Comparison of ENCODE assay signal across 8 mouse cellular contexts in genomic region chr6:146634759-146635606, GRCm38 (mm10). TPM values are rescaled to one million over a fixed set of nuclear protein-coding genes. Genes with fewer than 3 reads are reported as not detected.
DNase-seq lines count a peak whose midpoint lies in the region; ATAC-seq and TF ChIP-seq lines count a peak whose summit lies in the region.

No protein-coding gene starts in this region.

- WGBS in heart, embryonic 15.5 days, result 53% methylated on average over 4 of the region's 4 CpGs
- WGBS in hindbrain, embryonic 15.5 days, result 62% methylated on average over 4 of the region's 4 CpGs
- 61% methylated on average over 4 of the region's 4 CpGs for WGBS in midbrain, postnatal 0 days

- peak overlapping the region; percentile 76 for H3K4me2 ChIP-seq in heart, embryonic 15.5 days
- peak overlapping the region; percentile 70 for H3K4me2 ChIP-seq in hindbrain, embryonic 15.5 days
- H3K4me2 ChIP-seq in midbrain, postnatal 0 days (ENCODE audit: low read depth, low read length, poor library complexity, severe bottlenecking), result peak overlapping the region; percentile 60

- H3K4me3 ChIP-seq in heart, embryonic 15.5 days, result peak overlapping the region; percentile 79
- H3K4me3 ChIP-seq in MEL (ENCODE audit: control insufficient read depth in 1 of 2, insufficient read depth in 1 of 2, low read depth in 2 of 2, low read length in 2 of 2), result peak overlapping the region; percentile 46 to 48
- H3K4me3 ChIP-seq in hindbrain, embryonic 15.5 days, result peak overlapping the region; percentile 88
- H3K4me3 ChIP-seq in midbrain, postnatal 0 days (ENCODE audit: low read depth, low read length), result peak overlapping the region; percentile 56; the same call in 1 of the 2 replicates

- intact Hi-C loops in heart, postnatal 25 days (cut with DNase I), result no loop called here

- no peak for DNase-seq in heart, postnatal 25 days (ENCODE audit: low spot score)
- DNase-seq in MEL (ENCODE audit: low read depth, low spot score), result peak; percentile 56
- no peak for DNase-seq in midbrain, postnatal 0 days (ENCODE audit: low spot score)
- DNase-seq in cerebellum, adult 9-10 months, result no peak
- no peak for DNase-seq in cerebellum, adult 9-11 months
- no peak for DNase-seq in frontal cortex, postnatal 36 days (ENCODE audit: low spot score in 2 of 2)

- H3K36me3 ChIP-seq in heart, embryonic 15.5 days, result no peaks in the 10 kb centered on the region
- peaks cover 0 to 22% of the 10 kb centered on the region in 2 experiments; a peak in 2 of 4 replicates for H3K36me3 ChIP-seq in MEL (ENCODE audit: control insufficient read depth in 1 of 2, insufficient read depth in 2 of 2, low read length in 2 of 2)
- H3K36me3 ChIP-seq in hindbrain, embryonic 15.5 days, result no peaks in the 10 kb centered on the region
- H3K36me3 ChIP-seq in midbrain, postnatal 0 days (ENCODE audit: insufficient read depth, low read length), result no peaks in the 10 kb centered on the region

- H3K27me3 ChIP-seq in heart, embryonic 15.5 days, result no peaks in the 10 kb centered on the region
- no peaks in the 10 kb centered on the region for H3K27me3 ChIP-seq in MEL (ENCODE audit: control insufficient read depth in 1 of 2, insufficient read depth in 2 of 2, low read length in 2 of 2)
- no peaks in the 10 kb centered on the region for H3K27me3 ChIP-seq in hindbrain, embryonic 15.5 days
- no peaks in the 10 kb centered on the region for H3K27me3 ChIP-seq in midbrain, postnatal 0 days (ENCODE audit: insufficient read depth, low read length)

- no peak overlapping the region for H3K9ac ChIP-seq in heart, embryonic 15.5 days
- peak overlapping the region; percentile 44 for H3K9ac ChIP-seq in MEL (ENCODE audit: control insufficient read depth, low read depth, low read length, poor library complexity, severe bottlenecking)
- no peak overlapping the region for H3K9ac ChIP-seq in hindbrain, embryonic 15.5 days
- H3K9ac ChIP-seq in midbrain, postnatal 0 days (replicated peaks; ENCODE audit: low read length, poor library complexity, severe bottlenecking), result no peak overlapping the region

- no peak for TF ChIP-seq POLR2A in MEL (IDR thresholded peaks at IDR 0.05; ENCODE audit: control insufficient read depth in 1 of 2, insufficient read depth in 1 of 2, low read depth in 1 of 2, low read length in 2 of 2, poor library complexity in 1 of 2)

- TF ChIP-seq EP300 in MEL (IDR thresholded peaks at IDR 0.05; ENCODE audit: low read depth in 1 of 2, low read length in 2 of 2), result no peak

- ATAC-seq in heart, embryonic 15.5 days (replicated peaks; ENCODE audit: insufficient number of reproducible peaks, insufficient read depth, low FRiP score, low read depth), result no peak
- ATAC-seq in hindbrain, embryonic 15.5 days (ENCODE audit: low FRiP score, low read depth), result no peak
- ATAC-seq in midbrain, postnatal 0 days (ENCODE audit: low FRiP score), result no peak

- TF ChIP-seq CTCF in MEL (IDR thresholded peaks at IDR 0.05 in 2 of 3, conservative IDR thresholded peaks at IDR 0.05 in 1 of 3; ENCODE audit: control insufficient read depth in 1 of 3, insufficient read depth in 1 of 3, low read depth in 2 of 3, low read length in 3 of 3, poor library complexity in 1 of 3, severe bottlenecking in 1 of 3), result no peak
- TF ChIP-seq CTCF in midbrain, postnatal 0 days (IDR thresholded peaks at IDR 0.05), result no peak

- H3K9me3 ChIP-seq in heart, embryonic 15.5 days (replicated peaks), result no peaks in the 10 kb centered on the region
- H3K9me3 ChIP-seq in MEL (replicated peaks; ENCODE audit: insufficient read depth, low read length), result no peaks in the 10 kb centered on the region
- H3K9me3 ChIP-seq in hindbrain, embryonic 15.5 days, result no peaks in the 10 kb centered on the region
- H3K9me3 ChIP-seq in midbrain, postnatal 0 days (ENCODE audit: low read length), result no peaks in the 10 kb centered on the region

- TF ChIP-seq RAD21 in MEL (IDR thresholded peaks at IDR 0.05; ENCODE audit: low read depth, low read length), result no peak

- peaks cover 10% of the 10 kb centered on the region; the same call in 1 of the 2 replicates for H3K79me2 ChIP-seq in MEL (ENCODE audit: control insufficient read depth, insufficient read depth, low read length, poor library complexity)

- H3K4me1 ChIP-seq in heart, embryonic 15.5 days (replicated peaks), result peaks cover 28% of the 10 kb centered on the region
- H3K4me1 ChIP-seq in MEL (ENCODE audit: control insufficient read depth in 1 of 2, insufficient read depth in 2 of 2, low read length in 2 of 2), result peaks cover 12 to 30% of the 10 kb centered on the region in 2 experiments
- peaks cover 19% of the 10 kb centered on the region for H3K4me1 ChIP-seq in hindbrain, embryonic 15.5 days (replicated peaks)
- H3K4me1 ChIP-seq in midbrain, postnatal 0 days (ENCODE audit: insufficient read depth, low read length), result peaks cover 3% of the 10 kb centered on the region; the same call in 1 of the 2 replicates

- H3K27ac ChIP-seq in heart, embryonic 15.5 days, result peak overlapping the region; percentile 91
- peak overlapping the region; percentile 47 for H3K27ac ChIP-seq in MEL (ENCODE audit: control insufficient read depth, low read depth, low read length)
- H3K27ac ChIP-seq in hindbrain, embryonic 15.5 days (replicated peaks), result peak overlapping the region; percentile 86; the same call in 1 of the 2 replicates
- H3K27ac ChIP-seq in midbrain, postnatal 0 days (ENCODE audit: low read depth, low read length), result peak overlapping the region; percentile 84; the same call in 1 of the 2 replicates

TF ChIP-seq in MEL, 35 proteins besides CTCF, POLR2A, EP300 and RAD21:
- TF ChIP-seq BHLHE40 (IDR thresholded peaks at IDR 0.05; ENCODE audit: borderline replicate concordance, low read depth, low read length) (no peak), MAX (IDR thresholded peaks at IDR 0.05; ENCODE audit: low read length) (no peak), ZNF384 (IDR thresholded peaks at IDR 0.05; ENCODE audit: low read depth, low read length) (peak; percentile 70), HCFC1 (IDR thresholded peaks at IDR 0.05; ENCODE audit: low read depth, low read length) (0 out of 2 replicates have a peak, but pooled peaks have one; percentile 18)

RNA-seq across cellular contexts. Expression of gene Med21, which starts 7.4 kb away (rescaled TPM):
- 135 and 140 TPM in 2 replicates for polyA plus RNA-seq in heart, embryonic 15.5 days (2015; fragmentation: Nextera tagmentation; extraction: Ambion mirVana)
- 10 to 100 TPM; 46.8 to 52.4 TPM for total RNA-seq in heart, postnatal 25 days (2021)
- total RNA-seq in MEL (2012; rRNA removed), result 79.5 and 83.7 TPM in 2 replicates
- 10 to 100 TPM in 1 of 2 experiments, not detected in 1; 56.7 TPM for polyA plus RNA-seq in MEL (2012; ENCODE audit: insufficient read depth in 1 of 2, insufficient read length in 2 of 2, low read depth in 1 of 2, low replicate concordance in 2 of 2, missing spikeins in 1 of 2)
- 113 and 118 TPM in 2 replicates for polyA plus RNA-seq in hindbrain, embryonic 15.5 days (2015; fragmentation: Nextera tagmentation; extraction: Ambion mirVana)
- total RNA-seq in midbrain, postnatal 0 days (2014; rRNA removed), result 34.6 and 50.9 TPM in 2 replicates
- 101 and 106 TPM in 2 replicates for polyA plus RNA-seq in midbrain, postnatal 0 days (2015; fragmentation: Nextera tagmentation; extraction: Ambion mirVana)

RNA-seq across cellular contexts. Expression of gene Tm7sf3, which starts 7.6 kb away (rescaled TPM):
- polyA plus RNA-seq in heart, embryonic 15.5 days (2015; fragmentation: Nextera tagmentation; extraction: Ambion mirVana), result 32.8 and 38.6 TPM in 2 replicates
- total RNA-seq in heart, postnatal 25 days (2021), result 10 to 100 TPM; 14.8 to 16.2 TPM
- total RNA-seq in MEL (2012; rRNA removed), result 18.0 and 18.3 TPM in 2 replicates
- 10 to 100 TPM in 1 of 2 experiments, not detected in 1; 27.1 TPM for polyA plus RNA-seq in MEL (2012; ENCODE audit: insufficient read depth in 1 of 2, insufficient read length in 2 of 2, low read depth in 1 of 2, low replicate concordance in 2 of 2, missing spikeins in 1 of 2)
- polyA plus RNA-seq in hindbrain, embryonic 15.5 days (2015; fragmentation: Nextera tagmentation; extraction: Ambion mirVana), result 28.0 and 30.7 TPM in 2 replicates
- total RNA-seq in midbrain, postnatal 0 days (2014; rRNA removed), result 44.3 and 49.8 TPM in 2 replicates
- polyA plus RNA-seq in midbrain, postnatal 0 days (2015; fragmentation: Nextera tagmentation; extraction: Ambion mirVana), result 36.3 and 38.3 TPM in 2 replicates

RNA-seq across cellular contexts. Expression of gene Ints13, which starts 57.3 kb away (rescaled TPM):
- polyA plus RNA-seq in heart, embryonic 15.5 days (2015; fragmentation: Nextera tagmentation; extraction: Ambion mirVana), result 47.0 and 49.4 TPM in 2 replicates
- total RNA-seq in heart, postnatal 25 days (2021), result 10 to 100 TPM; 20.7 to 21.3 TPM
- 65.0 and 70.2 TPM in 2 replicates for total RNA-seq in MEL (2012; rRNA removed)
- 10 to 100 TPM in 1 of 2 experiments, not detected in 1; 63.5 TPM for polyA plus RNA-seq in MEL (2012; ENCODE audit: insufficient read depth in 1 of 2, insufficient read length in 2 of 2, low read depth in 1 of 2, low replicate concordance in 2 of 2, missing spikeins in 1 of 2)
- 43.9 and 47.3 TPM in 2 replicates for polyA plus RNA-seq in hindbrain, embryonic 15.5 days (2015; fragmentation: Nextera tagmentation; extraction: Ambion mirVana)
- total RNA-seq in midbrain, postnatal 0 days (2014; rRNA removed), result 20.8 and 36.2 TPM in 2 replicates
- 18.1 and 18.4 TPM in 2 replicates for polyA plus RNA-seq in midbrain, postnatal 0 days (2015; fragmentation: Nextera tagmentation; extraction: Ambion mirVana)

RNA-seq across cellular contexts. Expression of gene Fgfr1op2, which starts 58.0 kb away (rescaled TPM):
- 77.7 and 88.3 TPM in 2 replicates for polyA plus RNA-seq in heart, embryonic 15.5 days (2015; fragmentation: Nextera tagmentation; extraction: Ambion mirVana)
- 10 to 100 TPM; 65.2 to 67.2 TPM for total RNA-seq in heart, postnatal 25 days (2021)
- 61.7 and 70.4 TPM in 2 replicates for total RNA-seq in MEL (2012; rRNA removed)
- polyA plus RNA-seq in MEL (2012; ENCODE audit: insufficient read depth in 1 of 2, insufficient read length in 2 of 2, low read depth in 1 of 2, low replicate concordance in 2 of 2, missing spikeins in 1 of 2), result 10 to 100 TPM in 1 of 2 experiments, not detected in 1; 93.6 TPM
- 38.5 and 40.6 TPM in 2 replicates for polyA plus RNA-seq in hindbrain, embryonic 15.5 days (2015; fragmentation: Nextera tagmentation; extraction: Ambion mirVana)
- 20.9 and 24.6 TPM in 2 replicates for total RNA-seq in midbrain, postnatal 0 days (2014; rRNA removed)
- polyA plus RNA-seq in midbrain, postnatal 0 days (2015; fragmentation: Nextera tagmentation; extraction: Ambion mirVana), result 33.4 and 37.7 TPM in 2 replicates
